Comparison of ENCODE assay signal across 16 mouse cellular contexts in genomic region chr5:66686863-66687262, GRCm38 (mm10). TPM values are rescaled to one million over a fixed set of nuclear protein-coding genes. Genes with fewer than 3 reads are reported as not detected.
DNase-seq lines count a peak whose midpoint lies in the region; TF ChIP-seq lines count a peak whose summit lies in the region.
"Had no signal": no experiment of that assay in that cellular context is flagged by ENCODE, and none has a peak within 500 bp of the region (broad histone marks: within the 10 kb centered on the region; RNA-seq: fewer than 3 reads in every experiment).

No protein-coding gene starts in this region.

- H3K36me3 ChIP-seq in CH12.LX (replicated peaks in 1 of 2; ENCODE audit: control insufficient read depth in 1 of 2, insufficient read depth in 1 of 2, low read length in 1 of 2), result no peaks in the 10 kb centered on the region
- H3K36me3 ChIP-seq: embryonic facial prominence, embryonic 12.5 days; kidney, embryonic 15.5 days had no signal

- no peak; the same call in 1 of the 2 replicates for TF ChIP-seq RAD21 in CH12.LX (IDR thresholded peaks at IDR 0.05; ENCODE audit: low read depth, low read length)

- intact Hi-C loops in left cerebral cortex, adult 2 months (cut with DNase I), result no loop called here
- intact Hi-C loops in left cerebral cortex, postnatal 25 days (cut with DNase I), result no loop called here

- H3K27me3 ChIP-seq in CH12.LX (replicated peaks), result no peaks in the 10 kb centered on the region
- H3K27me3 ChIP-seq: embryonic facial prominence, embryonic 12.5 days; kidney, embryonic 15.5 days had no signal

- H3K9me3 ChIP-seq in CH12.LX (replicated peaks; ENCODE audit: low read length), result no peaks in the 10 kb centered on the region
- H3K9me3 ChIP-seq: embryonic facial prominence, embryonic 12.5 days; kidney, embryonic 15.5 days had no signal

- no peak overlapping the region for H3K27ac ChIP-seq in left cerebral cortex, adult 2 months
- H3K27ac ChIP-seq in CH12.LX (ENCODE audit: insufficient read depth, low read depth), result no peak overlapping the region
- H3K27ac ChIP-seq: embryonic facial prominence, embryonic 12.5 days; kidney, embryonic 15.5 days had no signal

- in situ Hi-C loops in CH12.LX (cut with MboI; ENCODE audit: low pct_ligation_motif_present, low pct_unique_long_range_greater_than_20kb, low sequenced_read_pairs), result no loop called here

- H3K4me1 ChIP-seq in CH12.LX (ENCODE audit: control insufficient read depth in 1 of 2, insufficient read depth in 2 of 2), result no peaks in the 10 kb centered on the region
- H3K4me1 ChIP-seq: embryonic facial prominence, embryonic 12.5 days had no signal

- no peak for DNase-seq in left cerebral cortex, adult 2 months (ENCODE audit: extremely low spot score in 1 of 2, low spot score in 2 of 2)
- no peak for DNase-seq in left cerebral cortex, postnatal 25 days (ENCODE audit: low spot score in 2 of 2)
- DNase-seq in CH12.LX (ENCODE audit: extremely low read depth) (no peak), ES-CJ7 (ENCODE audit: low read depth, low spot score) (peak; percentile 64)
- peak; percentile 31 to 64 for DNase-seq in thymus, postnatal 10 days (ENCODE audit: low spot score in 2 of 2)
- DNase-seq in testis, postnatal 14 days (ENCODE audit: low spot score), result no peak
- no peak for DNase-seq in frontal cortex, postnatal 36 days (ENCODE audit: low spot score in 2 of 2)
- DNase-seq: cerebellum, adult 11 months; cerebellum, postnatal 36 days; heart, adult 18-20 months; lung, adult 2 months had no signal

- H3K4me2 ChIP-seq in CH12.LX (ENCODE audit: insufficient read depth, low read depth, poor library complexity, severe bottlenecking), result no peak overlapping the region
- H3K4me2 ChIP-seq: embryonic facial prominence, embryonic 12.5 days; kidney, embryonic 15.5 days had no signal

- no peak for TF ChIP-seq EP300 in CH12.LX (IDR thresholded peaks at IDR 0.05; ENCODE audit: low read length)

- no peak for TF ChIP-seq POLR2A in CH12.LX (IDR thresholded peaks at IDR 0.05; ENCODE audit: low read depth, low read length)

- no peak overlapping the region for H3K9ac ChIP-seq in CH12.LX (ENCODE audit: insufficient read depth, low read depth)
- H3K9ac ChIP-seq: embryonic facial prominence, embryonic 12.5 days; kidney, embryonic 15.5 days had no signal

- TF ChIP-seq CTCF in left cerebral cortex, adult 2 months (IDR thresholded peaks at IDR 0.05), result peak; percentile 34
- peak in 1 of 2 experiments; percentile 54; a peak in 2 of 4 replicates for TF ChIP-seq CTCF in CH12.LX (conservative IDR thresholded peaks at IDR 0.05 in 1 of 2, IDR thresholded peaks at IDR 0.05 in 1 of 2; ENCODE audit: low read depth in 2 of 2, low read length in 2 of 2)

- dilution Hi-C loops in CH12.LX (cut with MboI; ENCODE audit: extremely low pct_ligation_motif_present, extremely low pct_unique_long_range_greater_than_20kb, low sequenced_read_pairs), result no loop called here

- no peak overlapping the region for H3K4me3 ChIP-seq in left cerebral cortex, adult 2 months
- H3K4me3 ChIP-seq in CH12.LX (replicated peaks in 1 of 3; ENCODE audit: low read depth in 2 of 3, low read length in 2 of 3, poor library complexity in 1 of 3), result no peak overlapping the region
- H3K4me3 ChIP-seq: embryonic facial prominence, embryonic 12.5 days; kidney, embryonic 15.5 days had no signal

- H3K79me2 ChIP-seq in CH12.LX (replicated peaks; ENCODE audit: control insufficient read depth, extremely low read depth, insufficient read depth, poor library complexity, severe bottlenecking), result no peaks in the 10 kb centered on the region

TF ChIP-seq in CH12.LX, 34 proteins besides CTCF, POLR2A, EP300 and RAD21:
- TF ChIP-seq SMC3 (IDR thresholded peaks at IDR 0.05; ENCODE audit: low read depth, low read length), result peak; percentile 23
- no peak for TF ChIP-seq MAFK (IDR thresholded peaks at IDR 0.05; ENCODE audit: insufficient replicate concordance, low read length)

RNA-seq across cellular contexts. Expression of gene Uchl1, which starts 11.0 kb away (rescaled TPM):
- 100 to 1,000 TPM; 878 to 888 TPM for total RNA-seq in left cerebral cortex, adult 2 months (2021)
- total RNA-seq in left cerebral cortex, postnatal 25 days (2021), result 100 to 1,000 TPM; 903 to 958 TPM
- total RNA-seq in CH12.LX (2012; rRNA removed), result not detected in 2 replicates
- total RNA-seq in CH12.LX (2014; rRNA removed), result not detected in 2 replicates
- not detected in 2 replicates for polyA plus RNA-seq in CH12.LX (2012; ENCODE audit: insufficient read length, low read depth)
- total RNA-seq: MEL had no signal
- polyA plus RNA-seq: activated CD4-positive, CD25-positive, alpha-beta regulatory T cell, adult 4 months had no signal

RNA-seq across cellular contexts. Expression of gene Limch1, which starts 58.8 kb away (rescaled TPM):
- total RNA-seq in left cerebral cortex, adult 2 months (2021), result 100 to 1,000 TPM; 121 to 127 TPM
- total RNA-seq in left cerebral cortex, postnatal 25 days (2021), result 100 to 1,000 TPM in 1 of 2 experiments, 10 to 100 TPM in 1; 99.5 to 124 TPM
- total RNA-seq in CH12.LX (2012; rRNA removed), result not detected in 2 replicates
- total RNA-seq in CH12.LX (2014; rRNA removed), result 0.05 and 0.27 TPM in 2 replicates
- 0.08 TPM in 1 of 2 replicates, not detected in the other for polyA plus RNA-seq in CH12.LX (2012; ENCODE audit: insufficient read length, low read depth)
- total RNA-seq: megakaryocyte-erythroid progenitor cell, adult 5-6 weeks; MEL had no signal

Comparison
In these comparisons a context has a peak if more than half of its experiments do, and no peak if none do; other contexts are left out.
1. DNase-seq: peak in ES-CJ7 (single experiment) and thymus, postnatal 10 days (2 of 2); none in left cerebral cortex, adult 2 months (0 of 2), left cerebral cortex, postnatal 25 days (0 of 2), CH12.LX (single experiment), testis, postnatal 14 days (single experiment) and frontal cortex, postnatal 36 days (0 of 2).
2. RNA of gene Uchl1, which starts 11.0 kb away (total RNA-seq): 903 to 958 TPM in left cerebral cortex, postnatal 25 days and 878 to 888 TPM in left cerebral cortex, adult 2 months; not detected in CH12.LX; every median in the first group is over 100 times any median in the second.
3. RNA of gene Limch1, which starts 58.8 kb away (total RNA-seq): 121 to 127 TPM in left cerebral cortex, adult 2 months and 99.5 to 124 TPM in left cerebral cortex, postnatal 25 days; 0.05 to 0.27 TPM in CH12.LX; every median in the first group is over 10 times any median in the second.